Mouse (Mus musculus): ENCODE results near the gene Stk11.

GRCm38 (mm10) chr10:80084817-80085487 is 30.7 kb upstream of the Stk11 start:
- TF ChIP-seq CTCF (IDR thresholded peaks at IDR 0.05; ENCODE audit: low read depth), result no peak
- TF ChIP-seq EP300 (IDR thresholded peaks at IDR 0.05; ENCODE audit: low read depth), result no peak
